Mouse (Mus musculus) cerebellum, adult (tissue): ENCODE results near the gene Npas2.

ENCODE experiments used
- ATAC-seq: cut with Nextera tagmentation; 2 replicates; pipeline ENCODE4 v1.9.2; 2017; ENCODE audit warnings: mild to moderate bottlenecking, moderate library complexity, mixed read lengths; ENCODE audit not compliant: insufficient number of reproducible peaks, low FRiP score, low TSS enrichment

The Npas2 gene

DNA sequence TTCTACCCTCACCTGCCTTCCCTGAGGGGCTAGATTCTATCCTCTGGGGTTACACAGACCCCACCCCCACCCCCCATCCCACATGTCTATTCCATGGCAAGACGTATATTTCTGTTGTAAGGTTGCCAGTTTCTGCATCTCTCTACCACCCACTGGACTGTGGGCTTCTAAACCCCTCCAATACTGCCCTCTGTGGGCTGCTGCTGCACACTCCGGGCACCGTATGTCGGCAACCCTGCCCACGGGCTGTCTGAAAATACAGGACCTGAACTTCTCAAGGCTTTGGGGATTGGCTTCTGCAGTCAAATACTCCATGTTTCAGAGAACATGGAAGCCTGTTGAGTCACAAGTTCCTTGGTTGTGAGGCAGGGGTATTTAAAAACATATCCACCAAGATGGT lies 17.4 kb downstream of the Npas2 start:
- no peak for ATAC-seq

DNA sequence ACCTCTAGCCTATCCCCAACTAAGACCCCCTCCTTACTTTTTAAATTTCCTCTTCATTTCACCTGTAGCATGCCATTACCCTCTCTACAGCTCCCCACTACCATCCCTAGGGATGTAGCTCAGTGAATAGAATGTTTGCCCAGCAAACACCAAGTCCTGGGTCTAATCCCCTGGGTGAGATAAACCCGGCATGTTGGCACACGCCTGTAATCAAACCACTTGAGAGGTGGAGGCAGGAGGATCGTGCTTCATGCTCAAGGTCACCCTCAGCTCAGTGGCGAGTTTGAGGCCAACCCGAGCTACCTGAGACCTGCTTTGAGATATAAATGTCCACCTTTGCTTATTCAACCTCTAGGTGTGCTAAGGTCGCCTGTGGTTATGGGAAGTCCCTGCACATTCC lies 19.5 kb downstream of the Npas2 start:
- no peak for ATAC-seq

GRCm38 (mm10) chr1:39217584-39217983 lies 24.1 kb downstream of the Npas2 start:
- no peak for ATAC-seq

- ATAC-seq = no peak
These were observed 34.9 kb downstream of the Npas2 start for GRCm38 (mm10) chr1:39228401-39228800.

DNA sequence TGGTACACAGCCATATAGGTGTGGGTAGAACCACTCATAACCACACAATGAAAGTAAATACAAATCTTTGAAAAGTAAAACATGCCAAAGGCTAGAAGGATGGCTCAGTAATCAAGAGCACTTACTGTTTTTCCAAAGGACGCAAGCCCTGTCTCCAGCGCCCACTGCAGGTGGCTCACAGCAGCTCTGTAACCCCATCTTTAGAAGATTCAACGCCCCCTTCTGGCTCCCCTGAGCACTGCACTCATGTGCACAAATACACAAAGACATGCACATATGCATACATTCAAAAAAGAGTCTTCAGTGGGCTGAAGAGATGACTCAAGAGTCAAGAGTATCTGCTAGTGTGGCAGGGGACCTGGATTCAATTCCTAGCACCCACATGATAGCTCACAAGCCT lies 36.5 kb downstream of the Npas2 start:
- ATAC-seq = no peak

GRCm38 (mm10) chr1:39234815-39235449 lies 41.4 kb downstream of the Npas2 start:
- ATAC-seq = no peak

- no peak for ATAC-seq
These were observed 44.1 kb downstream of the Npas2 start for GRCm38 (mm10) chr1:39237503-39238255.

DNA sequence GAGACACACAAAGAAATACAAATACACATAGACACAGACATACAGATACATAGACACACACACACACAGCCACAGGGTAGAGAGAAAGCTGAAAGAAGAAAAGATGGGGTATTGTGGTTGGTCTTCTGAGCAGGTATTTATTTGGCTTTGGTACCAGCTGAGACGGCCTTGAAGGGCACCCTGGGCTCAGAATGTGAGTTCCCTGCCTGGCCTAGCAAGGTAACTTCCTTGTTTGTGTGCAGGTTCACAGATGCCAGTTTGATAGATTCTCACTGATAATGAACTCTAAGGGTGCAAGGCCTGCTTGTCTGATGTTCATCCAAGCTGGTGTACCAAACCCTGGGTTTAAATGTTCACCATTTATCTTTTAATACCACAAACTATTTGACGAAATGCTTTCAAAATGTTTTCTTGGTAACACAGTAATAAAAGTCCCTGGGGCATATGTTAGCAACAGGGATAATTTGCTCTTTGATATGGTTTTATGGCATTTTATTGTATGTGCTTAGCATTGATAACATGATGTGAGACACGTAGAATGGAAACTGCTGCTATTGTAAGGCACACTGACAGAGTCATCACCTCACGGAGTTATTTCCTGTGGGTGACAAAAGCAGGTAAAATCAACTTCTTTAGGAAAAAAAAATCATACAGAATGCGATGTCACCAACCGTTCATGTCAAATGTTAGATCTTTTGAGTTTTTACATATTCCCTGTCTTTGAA lies 47.5 kb downstream of the Npas2 start:
- ATAC-seq = no peak

DNA sequence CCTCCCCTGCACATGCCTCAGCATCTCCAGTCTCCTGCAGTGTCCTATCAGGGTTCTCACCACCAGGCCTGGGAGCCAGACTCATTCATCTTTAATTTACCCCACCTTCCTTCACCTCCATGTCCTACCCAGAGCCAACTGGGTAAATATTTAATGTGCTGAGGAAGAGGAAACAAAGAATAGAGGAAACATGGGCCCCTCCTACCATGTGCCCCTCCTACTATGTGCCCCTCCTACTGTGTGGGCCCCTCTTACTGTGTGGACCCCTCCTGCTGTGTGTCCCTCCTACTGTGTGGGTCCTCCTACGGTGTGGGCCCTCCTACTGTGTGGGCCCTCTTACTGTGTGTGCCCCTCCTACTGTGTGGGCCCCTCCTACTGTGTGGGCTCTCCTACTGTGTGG lies 51.2 kb downstream of the Npas2 start:
- ATAC-seq = no peak

GRCm38 (mm10) chr1:39251679-39252078 lies 58.1 kb downstream of the Npas2 start:
- no peak for ATAC-seq

- ATAC-seq = peak; percentile 65
These were observed 60.2 kb downstream of the Npas2 start for GRCm38 (mm10) chr1:39253771-39254170.

- ATAC-seq = no peak
These were observed 62.5 kb downstream of the Npas2 start for GRCm38 (mm10) chr1:39256051-39256450.

GRCm38 (mm10) chr1:39256513-39257330 lies 63.2 kb downstream of the Npas2 start:
- no peak for ATAC-seq

DNA sequence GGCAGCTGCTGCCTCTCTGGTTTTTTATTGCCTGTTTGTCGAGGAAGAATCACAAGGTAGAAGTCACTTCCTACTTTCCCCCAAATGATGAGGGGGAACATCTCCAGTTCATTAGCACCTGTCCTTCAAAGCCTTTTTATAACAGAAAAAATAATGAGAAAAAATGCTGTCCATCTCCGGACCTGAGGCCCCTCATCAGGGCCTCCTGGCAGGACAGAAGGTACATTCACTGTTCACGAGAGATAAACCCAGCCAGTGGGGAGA lies 63.7 kb downstream of the Npas2 start:
- no peak for ATAC-seq

DNA sequence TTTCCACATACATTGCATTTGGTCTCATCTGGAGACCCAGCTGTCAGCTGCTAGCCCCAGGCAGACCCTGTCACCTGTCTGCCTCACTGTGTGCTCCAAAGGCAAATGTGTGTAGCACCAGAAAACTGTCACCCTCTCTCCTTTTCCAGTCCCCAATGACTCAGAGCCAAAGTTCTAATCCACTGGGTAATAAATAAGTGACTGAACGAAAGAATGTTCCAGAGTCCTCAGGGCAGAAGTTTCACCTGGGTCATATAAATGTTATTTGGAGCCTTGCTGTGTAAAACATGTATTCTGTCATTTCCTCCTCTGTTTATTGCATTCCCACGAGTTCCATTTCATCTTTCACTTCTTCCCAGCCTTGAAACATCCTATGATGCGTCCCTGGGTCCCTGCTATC lies 66.1 kb downstream of the Npas2 start:
- ATAC-seq = no peak

DNA sequence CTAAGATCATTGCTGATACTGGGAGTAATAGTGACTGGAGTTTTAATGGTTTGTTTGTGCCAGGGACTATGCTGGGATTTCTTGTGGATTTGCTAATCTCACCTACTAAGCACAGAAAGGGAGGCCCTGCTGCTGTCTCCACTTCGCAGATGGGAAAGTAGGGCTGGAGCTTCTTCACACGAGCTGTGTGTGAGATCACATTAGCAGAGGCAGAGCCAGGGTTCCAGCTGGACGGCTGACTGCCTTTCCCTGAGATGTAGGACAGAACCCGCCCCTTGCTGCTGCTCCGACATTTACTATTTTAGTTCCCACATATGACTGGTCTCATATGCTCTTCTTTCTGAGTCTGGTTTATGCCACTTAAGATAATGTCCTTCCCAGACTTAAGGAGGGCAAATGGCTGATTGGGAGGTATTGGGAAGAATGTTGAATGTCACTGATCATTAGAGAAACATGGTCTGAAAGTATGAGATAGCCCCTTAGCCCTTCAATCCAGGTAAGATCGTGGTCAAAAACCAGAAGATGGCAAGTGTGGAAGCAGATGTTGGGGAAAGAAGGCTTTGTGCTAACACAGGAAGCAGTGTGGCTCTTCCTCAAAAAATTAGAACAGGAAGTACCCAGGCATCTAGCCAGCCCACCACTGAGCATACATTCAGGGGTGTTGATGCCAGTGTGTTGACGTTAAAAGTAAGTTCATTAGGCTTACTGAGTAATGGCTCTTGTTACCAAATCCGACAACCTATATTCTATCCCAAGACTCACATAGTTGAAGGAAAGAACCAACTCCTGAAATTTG lies 66.8 kb downstream of the Npas2 start:
- no peak for ATAC-seq

- ATAC-seq = no peak
These were observed 73.4 kb downstream of the Npas2 start for GRCm38 (mm10) chr1:39266843-39267512.

DNA sequence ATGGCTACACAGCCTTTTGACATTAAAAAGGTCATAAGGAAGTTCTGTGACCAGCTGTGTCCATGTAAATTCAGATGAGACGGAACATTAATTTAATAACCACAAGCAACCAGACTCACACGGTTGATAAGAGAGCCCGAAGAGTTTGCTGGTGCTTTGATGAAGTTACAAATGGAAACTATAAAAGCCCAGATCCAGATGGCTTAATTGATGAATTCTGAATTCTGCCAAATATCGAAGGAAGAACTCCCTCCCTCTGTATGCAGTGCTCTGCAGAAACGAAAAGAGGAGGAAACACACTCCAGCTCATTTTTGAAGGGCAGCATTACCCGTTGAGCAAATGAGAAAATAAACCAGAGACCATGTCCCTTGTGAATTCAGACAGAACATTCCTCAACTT lies 79.4 kb downstream of the Npas2 start:
- no peak for ATAC-seq

DNA sequence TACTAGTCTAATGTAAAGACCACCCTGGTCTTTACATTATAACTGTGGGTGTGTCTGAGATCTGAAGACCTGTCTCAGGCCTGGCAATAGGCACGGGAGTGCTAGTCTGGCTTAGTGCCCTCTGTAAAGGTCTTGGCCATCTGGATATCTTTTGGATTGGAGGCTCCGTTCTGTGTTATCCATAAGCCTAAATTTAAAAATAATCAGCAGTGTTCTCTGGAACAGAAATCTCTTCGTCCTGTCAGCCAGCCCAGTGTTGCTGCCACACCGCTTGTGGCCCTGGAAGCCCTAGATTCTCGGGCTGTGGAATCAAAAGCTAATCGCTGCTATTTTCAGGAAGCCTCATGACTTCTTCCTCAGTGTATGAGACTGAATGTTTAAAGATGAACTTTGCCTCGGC lies 86.9 kb downstream of the Npas2 start:
- peak; percentile 64 for ATAC-seq
